Mouse (Mus musculus) kidney, embryonic 14.5 days (tissue): ENCODE measurements around the gene Il17re. TPM values are rescaled to one million over a fixed set of nuclear protein-coding genes. Genes with fewer than 3 reads are reported as not detected.

ENCODE experiments used
- ATAC-seq: fragments of 200-750 bp; cut with Nextera tagmentation; 2 replicates; pipeline ENCODE4 v1.8.0; 2017; ENCODE audit warnings: moderate number of reproducible peaks, mild to moderate bottlenecking, moderate TSS enrichment, moderate library complexity; ENCODE audit not compliant: low FRiP score, low TSS enrichment
- H3K27ac ChIP-seq: fragments of 300-500 bp; sonication (generic); 2 replicates; pipeline ENCODE4 v1.5.1; 2014; ENCODE audit warnings: low read depth, mild to moderate bottlenecking, low read length, moderate library complexity, mixed read lengths
- H3K27me3 ChIP-seq: fragments of 300-500 bp; sonication (generic); 2 replicates; pipeline ENCODE4 v1.6.1; 2014; ENCODE audit warnings: mild to moderate bottlenecking, low read length; ENCODE audit not compliant: control insufficient read depth, insufficient read depth
- H3K36me3 ChIP-seq: fragments of 300-500 bp; sonication (generic); 2 replicates; pipeline ENCODE4 v1.6.1; 2014; ENCODE audit warnings: low read length, mixed read lengths; ENCODE audit not compliant: control insufficient read depth, insufficient read depth
- H3K4me1 ChIP-seq: fragments of 300-500 bp; sonication (generic); 2 replicates; pipeline ENCODE4 v1.6.1; 2014; ENCODE audit warnings: low read length, mixed read lengths; ENCODE audit not compliant: control insufficient read depth, insufficient read depth
- H3K4me2 ChIP-seq: fragments of 300-500 bp; sonication (generic); replicated peaks from 2 replicates; pipeline ENCODE4 v1.6.1; 2014; ENCODE audit warnings: low read depth, mild to moderate bottlenecking, low read length
- H3K4me3 ChIP-seq: fragments of 300-500 bp; sonication (generic); 2 replicates; pipeline ENCODE4 v1.5.1; 2014; ENCODE audit warnings: mild to moderate bottlenecking, low read length
- H3K9ac ChIP-seq: fragments of 300-500 bp; sonication (generic); 2 replicates; pipeline ENCODE4 v1.6.1; 2014; ENCODE audit warnings: low read depth, mild to moderate bottlenecking, low read length, moderate library complexity
- H3K9me3 ChIP-seq: fragments of 300-500 bp; sonication (generic); 2 replicates; pipeline ENCODE4 v1.6.1; 2016; ENCODE audit warnings: low read length; ENCODE audit not compliant: control insufficient read depth
- WGBS: fragments of 180-500 bp; shearing (Covaris S2); extraction: QIAGEN DNeasy Blood & Tissue Kit; methylation state at CpG from one replicate; pipeline ENCODE4 v1.1.7; 2014; 5-methylcytosine and 5-hydroxymethylcytosine counted together
- polyA plus RNA-seq: library from polyadenylated mRNA; unstranded; fragments of >200 nt; fragmentation: Nextera tagmentation; extraction: Ambion mirVana; gene quantifications from 2 replicates; pipeline ENCODE4 v1.2.1, GENCODE M21; 2014

Gene Il17re
- polyA plus RNA-seq, 1 experiment from 2014 or later: 6.1 TPM

- Histone ChIP-seq H3K9me3 (peaks cover 4% of the 10 kb centered on the region; the same call in 1 of the 2 replicates), H3K36me3 (no peaks in the 10 kb centered on the region), H3K27me3 (no peaks in the 10 kb centered on the region), H3K9ac (no peak overlapping the region), H3K4me1 (0 out of 2 replicates have a peak, but pooled peaks cover 3% of the 10 kb centered on the region), H3K4me2 (no peak overlapping the region), H3K4me3 (no peak overlapping the region), H3K27ac (no peak overlapping the region)
- 86% methylated on average over 16 of the region's 16 CpGs for WGBS
- no peak for ATAC-seq
These were observed 30.3 kb upstream of the Il17re start for GRCm38 (mm10) chr6:113428006-113428405.

GRCm38 (mm10) chr6:113429965-113430364 lies 28.3 kb upstream of the Il17re start:
- Histone ChIP-seq H3K27ac (no peak overlapping the region), H3K4me3 (no peak overlapping the region), H3K9ac (no peak overlapping the region), H3K4me2 (no peak overlapping the region), H3K9me3 (peaks cover 4% of the 10 kb centered on the region; the same call in 1 of the 2 replicates), H3K36me3 (no peaks in the 10 kb centered on the region), H3K27me3 (no peaks in the 10 kb centered on the region), H3K4me1 (0 out of 2 replicates have a peak, but pooled peaks cover 3% of the 10 kb centered on the region)
- no peak for ATAC-seq
- 81% methylated on average over 3 of the region's 3 CpGs for WGBS

- H3K36me3 ChIP-seq: no peaks in the 10 kb centered on the region
- H3K27ac ChIP-seq: no peak overlapping the region
- ATAC-seq: no peak
- no peak overlapping the region for H3K9ac ChIP-seq
- H3K9me3 ChIP-seq: peaks cover 4% of the 10 kb centered on the region; the same call in 1 of the 2 replicates
- H3K4me2 ChIP-seq: no peak overlapping the region
- H3K27me3 ChIP-seq: no peaks in the 10 kb centered on the region
- 0 out of 2 replicates have a peak, but pooled peaks cover 3% of the 10 kb centered on the region for H3K4me1 ChIP-seq
- H3K4me3 ChIP-seq: no peak overlapping the region
- WGBS: 58% methylated on average over 3 of the region's 3 CpGs
These were observed 27.4 kb upstream of the Il17re start for GRCm38 (mm10) chr6:113430846-113431245.

GRCm38 (mm10) chr6:113431801-113432200 lies 26.5 kb upstream of the Il17re start:
- H3K4me1 ChIP-seq: 0 out of 2 replicates have a peak, but pooled peaks cover 3% of the 10 kb centered on the region
- WGBS: 57% methylated on average over 3 of the region's 3 CpGs
- no peaks in the 10 kb centered on the region for H3K27me3 ChIP-seq
- H3K9me3 ChIP-seq: peaks cover 4% of the 10 kb centered on the region; the same call in 1 of the 2 replicates
- H3K9ac ChIP-seq: no peak overlapping the region
- no peak for ATAC-seq
- no peak overlapping the region for H3K4me3 ChIP-seq
- no peak overlapping the region for H3K27ac ChIP-seq
- H3K36me3 ChIP-seq: no peaks in the 10 kb centered on the region
- no peak overlapping the region for H3K4me2 ChIP-seq

GRCm38 (mm10) chr6:113433661-113434060 lies 24.6 kb upstream of the Il17re start:
- ATAC-seq: no peak
- Histone ChIP-seq H3K27me3 (no peaks in the 10 kb centered on the region), H3K9me3 (no peaks in the 10 kb centered on the region), H3K4me1 (0 out of 2 replicates have a peak, but pooled peaks cover 3% of the 10 kb centered on the region), H3K4me3 (no peak overlapping the region), H3K9ac (no peak overlapping the region), H3K36me3 (no peaks in the 10 kb centered on the region), H3K4me2 (no peak overlapping the region), H3K27ac (no peak overlapping the region)
- WGBS: 67% methylated on average over 3 of the region's 3 CpGs

- H3K27me3 ChIP-seq: no peaks in the 10 kb centered on the region
- H3K4me3 ChIP-seq: no peak overlapping the region
- H3K9me3 ChIP-seq: no peaks in the 10 kb centered on the region
- H3K9ac ChIP-seq: no peak overlapping the region
- H3K4me2 ChIP-seq: no peak overlapping the region
- 76% methylated on average over 7 of the region's 7 CpGs for WGBS
- no peaks in the 10 kb centered on the region for H3K36me3 ChIP-seq
- 0 out of 2 replicates have a peak, but pooled peaks cover 3% of the 10 kb centered on the region for H3K4me1 ChIP-seq
- H3K27ac ChIP-seq: no peak overlapping the region
- no peak for ATAC-seq
These were observed 23.6 kb upstream of the Il17re start for GRCm38 (mm10) chr6:113434691-113435090.

GRCm38 (mm10) chr6:113435664-113436205 lies 22.5 kb upstream of the Il17re start, which contains the start of gene Cidec:
TSS of gene Cidec (minus strand) at chr6:113435760.
- WGBS: 72% methylated on average over 9 of the region's 9 CpGs
- 0 out of 2 replicates have a peak, but pooled peaks cover 3% of the 10 kb centered on the region for H3K4me1 ChIP-seq

GRCm38 (mm10) chr6:113437135-113437534 lies 21.1 kb upstream of the Il17re start:
- H3K36me3 ChIP-seq: no peaks in the 10 kb centered on the region
- no peak overlapping the region for H3K9ac ChIP-seq
- H3K4me3 ChIP-seq: no peak overlapping the region
- no peaks in the 10 kb centered on the region for H3K9me3 ChIP-seq
- 0 out of 2 replicates have a peak, but pooled peaks cover under 1% of the 10 kb centered on the region for H3K4me1 ChIP-seq
- H3K27me3 ChIP-seq: no peaks in the 10 kb centered on the region
- H3K4me2 ChIP-seq: no peak overlapping the region
- ATAC-seq: no peak
- H3K27ac ChIP-seq: no peak overlapping the region
- WGBS: 76% methylated on average over 12 of the region's 12 CpGs

More at GRCm38 (mm10) chr6:113435664-113436205, 22.5 kb upstream of the Il17re start, which contains the start of gene Cidec:
- no peak for ATAC-seq
- Histone ChIP-seq H3K9ac (no peak within 1 kb of the TSS), H3K27me3 (no peaks in the 10 kb centered on the region), H3K27ac (no peak within 1 kb of the TSS), H3K9me3 (no peaks in the 10 kb centered on the region), H3K4me3 (no peak within 1 kb of the TSS), H3K36me3 (no peaks in the 10 kb centered on the region), H3K4me2 (no peak within 1 kb of the TSS)

GRCm38 (mm10) chr6:113438721-113439430 lies 19.4 kb upstream of the Il17re start:
- Histone ChIP-seq H3K4me1 (peaks cover 6% of the 10 kb centered on the region; the same call in 1 of the 2 replicates), H3K9ac (no peak overlapping the region), H3K4me2 (no peak overlapping the region), H3K9me3 (no peaks in the 10 kb centered on the region), H3K27me3 (no peaks in the 10 kb centered on the region), H3K4me3 (no peak overlapping the region), H3K36me3 (no peaks in the 10 kb centered on the region), H3K27ac (no peak overlapping the region)
- 64% methylated on average over 12 of the region's 12 CpGs for WGBS
- no peak for ATAC-seq
